Comparison of ENCODE assay signal across 14 mouse cellular contexts in genomic region chr1:51480386-51480785, GRCm38 (mm10). TPM values are rescaled to one million over a fixed set of nuclear protein-coding genes. Genes with fewer than 3 reads are reported as not detected.
DNase-seq lines count a peak whose midpoint lies in the region; ATAC-seq and TF ChIP-seq lines count a peak whose summit lies in the region.
"Had no signal": no experiment of that assay in that cellular context is flagged by ENCODE, and none has a peak within 500 bp of the region (broad histone marks: within the 10 kb centered on the region; RNA-seq: fewer than 3 reads in every experiment).

No protein-coding gene starts in this region.

- H3K36me3 ChIP-seq in kidney, adult 2 months (ENCODE audit: control insufficient read depth, insufficient read depth, low read length) = no peaks in the 10 kb centered on the region
- H3K36me3 ChIP-seq: embryonic facial prominence, embryonic 13.5 days had no signal

- ATAC-seq in megakaryocyte progenitor cell, adult 5-6 weeks (replicated peaks; ENCODE audit: poor library complexity) = peak; percentile 54
- ATAC-seq: forebrain, embryonic 14.5 days; inflammation-experienced regulatory T-cells, adult 6 months had no signal

- TF ChIP-seq CTCF in kidney, adult 2 months (conservative IDR thresholded peaks at IDR 0.05; ENCODE audit: insufficient read depth, insufficient read length, low read depth, low read length) = no peak

- no peak for TF ChIP-seq POLR2A in kidney, adult 2 months (IDR thresholded peaks at IDR 0.05; ENCODE audit: low read depth, low read length)

- H3K4me3 ChIP-seq in brown adipose tissue, adult 24 weeks (ENCODE audit: insufficient read depth, low read depth, low read length) = no peak overlapping the region
- no peak overlapping the region for H3K4me3 ChIP-seq in kidney, adult 2 months (ENCODE audit: insufficient read depth, low read depth, low read length)
- H3K4me3 ChIP-seq: embryonic facial prominence, embryonic 13.5 days had no signal

- no peaks in the 10 kb centered on the region for H3K27me3 ChIP-seq in kidney, adult 2 months (replicated peaks; ENCODE audit: control insufficient read depth, insufficient read depth, low read length)
- H3K27me3 ChIP-seq: embryonic facial prominence, embryonic 13.5 days had no signal

- H3K27ac ChIP-seq in brown adipose tissue, adult 24 weeks (replicated peaks; ENCODE audit: low read depth, low read length) = peak overlapping the region; percentile 56
- H3K27ac ChIP-seq in kidney, adult 2 months (ENCODE audit: insufficient read depth, low read depth, low read length) = no peak overlapping the region
- H3K27ac ChIP-seq: embryonic facial prominence, embryonic 13.5 days; stomach, postnatal 0 days had no signal

- peaks cover 2% of the 10 kb centered on the region; the same call in 1 of the 2 replicates for H3K4me1 ChIP-seq in brown adipose tissue, adult 24 weeks (ENCODE audit: control insufficient read depth, insufficient read depth, insufficient read length, low read length)
- no peaks in the 10 kb centered on the region; the same call in 1 of the 2 replicates for H3K4me1 ChIP-seq in kidney, adult 2 months (ENCODE audit: control insufficient read depth, insufficient read depth, low read length)

- peak; percentile 13 for DNase-seq in gastrocnemius, postnatal 25 days
- DNase-seq in gastrocnemius, postnatal 4 days (ENCODE audit: low spot score in 2 of 2) = no peak
- peak; percentile 73 for DNase-seq in 416B (ENCODE audit: low read depth)
- DNase-seq in layer of hippocampus, adult 11-12 months (ENCODE audit: low spot score) = no peak
- DNase-seq in kidney, adult 2 months = no peak
- DNase-seq in cerebellum, adult 9-11 months = no peak
- DNase-seq: lung, embryonic 14.5 days; right cerebral cortex, adult 18-20 months had no signal

RNA-seq across cellular contexts. Expression of gene Nabp1, which starts 2.2 kb away (rescaled TPM):
- total RNA-seq in gastrocnemius, postnatal 25 days (2021) = 10 to 100 TPM; 13.4 to 17.1 TPM
- 1 to 10 TPM; 7.9 to 8.2 TPM for total RNA-seq in gastrocnemius, postnatal 4 days (2021)
- 127 and 132 TPM in 2 replicates for polyA plus RNA-seq in brown adipose tissue, adult 24 weeks (2012; ENCODE audit: insufficient read depth, insufficient read length, missing spikeins)
- total RNA-seq in megakaryocyte progenitor cell, adult 5-6 weeks (2015) = 14.9 and 16.0 TPM in 2 replicates
- 27.5 and 28.3 TPM in 2 replicates for total RNA-seq in megakaryocyte progenitor cell, adult 5-6 weeks (2017)
- polyA plus RNA-seq in kidney, adult 2 months (2012; rRNA removed) = 28.6 and 33.1 TPM in 2 replicates

Comparison
In these comparisons a context has a peak if more than half of its experiments do, and no peak if none do; other contexts are left out.
1. DNase-seq: peak in gastrocnemius, postnatal 25 days (single experiment) and 416B (single experiment); none in gastrocnemius, postnatal 4 days (0 of 2), layer of hippocampus, adult 11-12 months (single experiment), kidney, adult 2 months (single experiment) and cerebellum, adult 9-11 months (single experiment).